Mouse (Mus musculus) thymus, adult 2 months (tissue): Measurements from ENCODE around the gene Tprgl. TPM values are rescaled to one million over a fixed set of nuclear protein-coding genes. Genes with fewer than 3 reads are reported as not detected.

Experiments
- DNase-seq: peaks from one replicate; pipeline ENCODE4 v3.0.0; 2021
- H3K27ac ChIP-seq: fragments of 200-500 bp; 2 replicates; pipeline ENCODE4 v1.5.1; 2012; ENCODE audit warnings: low read length, control low read depth; ENCODE audit not compliant: control insufficient read depth, insufficient read depth
- H3K27me3 ChIP-seq: fragments of 200-500 bp; 2 replicates; pipeline ENCODE4 v1.6.1; 2012; ENCODE audit warnings: mild to moderate bottlenecking, low read length, moderate library complexity, mixed read lengths; ENCODE audit not compliant: control insufficient read depth, insufficient read depth
- H3K36me3 ChIP-seq: fragments of 200-500 bp; 2 replicates; pipeline ENCODE4 v1.6.1; 2012; ENCODE audit warnings: mild to moderate bottlenecking, low read length, moderate library complexity; ENCODE audit not compliant: control insufficient read depth, insufficient read depth
- H3K4me1 ChIP-seq: fragments of 200-500 bp; replicated peaks from 2 replicates; pipeline ENCODE4 v1.6.1; 2012; ENCODE audit warnings: low read length; ENCODE audit not compliant: control insufficient read depth, insufficient read depth
- H3K4me3 ChIP-seq: fragments of 200-500 bp; 2 replicates; pipeline ENCODE4 v1.5.1; 2012; ENCODE audit warnings: mild to moderate bottlenecking, low read length, control low read depth, moderate library complexity; ENCODE audit not compliant: control insufficient read depth, insufficient read depth
- CTCF ChIP-seq: fragments of 200-500 bp; IDR thresholded peaks from 2 replicates; pipeline ENCODE4 v1.5.1; 2012; ENCODE audit warnings: mild to moderate bottlenecking, control low read depth, low read length, moderate library complexity, borderline replicate concordance; ENCODE audit not compliant: control insufficient read depth, poor library complexity, insufficient read depth; ENCODE audit errors: extremely low read depth
- POLR2A ChIP-seq: fragments of 200-500 bp; IDR thresholded peaks from 2 replicates; pipeline ENCODE4 v1.6.1; 2012; ENCODE audit warnings: mild to moderate bottlenecking, low read length, control low read depth, moderate library complexity; ENCODE audit not compliant: control insufficient read depth, poor library complexity, insufficient read depth; ENCODE audit errors: extremely low read depth
- WGBS: fragments of 180-500 bp; shearing (Covaris S2); methylation state at CpG from one replicate; pipeline ENCODE4 v1.1.7; 2018; 5-methylcytosine and 5-hydroxymethylcytosine counted together
- polyA plus RNA-seq: library from polyadenylated mRNA; depleted of rRNA; stranded (reverse); fragments of >200 nt; gene quantifications from 2 replicates; pipeline ENCODE4 v1.2.3, GENCODE M21; 2012

The Tprgl gene
- polyA plus RNA-seq, 1 experiment = 227 TPM

- Histone ChIP-seq H3K4me3 (no peak overlapping the region), H3K36me3 (no peaks in the 10 kb centered on the region), H3K4me1 (peaks cover 16% of the 10 kb centered on the region), H3K27ac (no peak overlapping the region), H3K27me3 (peaks cover 18% of the 10 kb centered on the region)
- TF ChIP-seq CTCF (no peak), POLR2A (no peak)
- DNase-seq = no peak
- 96% methylated on average over 3 of the region's 3 CpGs for WGBS
Observed at GRCm38 (mm10) chr4:154144712-154145111, 15.8 kb downstream of the Tprgl start.

GRCm38 (mm10) chr4:154142211-154143040 lies 18.0 kb downstream of the Tprgl start, which contains the start of gene Wrap73:
Gene Wrap73 (plus strand): TSS chr4:154142372.
- H3K27ac ChIP-seq = no peak within 1 kb of the TSS

GRCm38 (mm10) chr4:154141009-154141867 lies 19.2 kb downstream of the Tprgl start:
- Histone ChIP-seq H3K4me3 (peak overlapping the region; percentile 14), H3K27ac (no peak overlapping the region), H3K27me3 (peaks cover 29% of the 10 kb centered on the region), H3K36me3 (no peaks in the 10 kb centered on the region), H3K4me1 (peaks cover 16% of the 10 kb centered on the region)
- TF ChIP-seq CTCF (no peak), POLR2A (no peak)
- no peak for DNase-seq
- WGBS = 4% methylated on average over 42 of the region's 42 CpGs

More at GRCm38 (mm10) chr4:154142211-154143040, 18.0 kb downstream of the Tprgl start, which contains the start of gene Wrap73:
- TF ChIP-seq CTCF (0 out of 2 replicates have a peak, but pooled peaks have one; percentile 28), POLR2A (peak; percentile 71)
- Histone ChIP-seq H3K4me1 (peaks cover 16% of the 10 kb centered on the region), H3K4me3 (peak within 1 kb of the TSS; percentile 99), H3K27me3 (peaks cover 29% of the 10 kb centered on the region), H3K36me3 (no peaks in the 10 kb centered on the region)
- WGBS = 1% methylated on average over 49 of the region's 49 CpGs
- DNase-seq = peak; percentile 88

- H3K4me3 ChIP-seq = no peak overlapping the region
- no peaks in the 10 kb centered on the region for H3K36me3 ChIP-seq
- no peak overlapping the region for H3K27ac ChIP-seq
- peaks cover 31% of the 10 kb centered on the region for H3K27me3 ChIP-seq
- peaks cover 16% of the 10 kb centered on the region for H3K4me1 ChIP-seq
- TF ChIP-seq POLR2A (no peak), CTCF (no peak)
- DNase-seq = peak; percentile 10
- WGBS = 5% methylated on average over 46 of the region's 46 CpGs
Observed at GRCm38 (mm10) chr4:154140213-154141008, 20.1 kb downstream of the Tprgl start.

- no peak within 1 kb of the TSS for H3K4me3 ChIP-seq
- H3K36me3 ChIP-seq = no peaks in the 10 kb centered on the region
- WGBS = 2% methylated on average over 4 of the region's 4 CpGs
- H3K27me3 ChIP-seq = peaks cover 31% of the 10 kb centered on the region
- DNase-seq = no peak
- TF ChIP-seq POLR2A (no peak), CTCF (no peak)
- H3K4me1 ChIP-seq = peaks cover 16% of the 10 kb centered on the region
- no peak within 1 kb of the TSS for H3K27ac ChIP-seq
Observed at GRCm38 (mm10) chr4:154140182-154140212, 20.5 kb downstream of the Tprgl start, which contains the start of gene Trp73. Gene Trp73 (minus strand): TSS chr4:154140208.

- TF ChIP-seq CTCF (no peak), POLR2A (no peak)
- H3K4me1 ChIP-seq = peaks cover 16% of the 10 kb centered on the region
- no peak for DNase-seq
- 2% methylated on average over 59 of the region's 59 CpGs for WGBS
- peaks cover 31% of the 10 kb centered on the region for H3K27me3 ChIP-seq
- no peak overlapping the region for H3K27ac ChIP-seq
- H3K4me3 ChIP-seq = no peak overlapping the region
- no peaks in the 10 kb centered on the region for H3K36me3 ChIP-seq
Observed at GRCm38 (mm10) chr4:154139671-154140181, 20.7 kb downstream of the Tprgl start.

- H3K27ac ChIP-seq = no peak overlapping the region
- peaks cover 31% of the 10 kb centered on the region for H3K27me3 ChIP-seq
- no peak overlapping the region for H3K4me3 ChIP-seq
- peaks cover 10% of the 10 kb centered on the region for H3K4me1 ChIP-seq
- TF ChIP-seq CTCF = no peak
- no peak for TF ChIP-seq POLR2A
- DNase-seq = no peak
- H3K36me3 ChIP-seq = no peaks in the 10 kb centered on the region
- 58% methylated on average over 5 of the region's 5 CpGs for WGBS
Observed at GRCm38 (mm10) chr4:154137139-154137538, 23.3 kb downstream of the Tprgl start.
